Mouse (Mus musculus) heart, adult 11 months (tissue): ENCODE measurements around the gene Trak1.

ENCODE experiments used
- DNase-seq: peaks from one replicate; pipeline ENCODE4 v3.0.0; 2022

Trak1 gene

GRCm38 (mm10) chr9:121505346-121505745, 208.0 kb downstream of the Trak1 start:
- DNase-seq, result no peak

DNA sequence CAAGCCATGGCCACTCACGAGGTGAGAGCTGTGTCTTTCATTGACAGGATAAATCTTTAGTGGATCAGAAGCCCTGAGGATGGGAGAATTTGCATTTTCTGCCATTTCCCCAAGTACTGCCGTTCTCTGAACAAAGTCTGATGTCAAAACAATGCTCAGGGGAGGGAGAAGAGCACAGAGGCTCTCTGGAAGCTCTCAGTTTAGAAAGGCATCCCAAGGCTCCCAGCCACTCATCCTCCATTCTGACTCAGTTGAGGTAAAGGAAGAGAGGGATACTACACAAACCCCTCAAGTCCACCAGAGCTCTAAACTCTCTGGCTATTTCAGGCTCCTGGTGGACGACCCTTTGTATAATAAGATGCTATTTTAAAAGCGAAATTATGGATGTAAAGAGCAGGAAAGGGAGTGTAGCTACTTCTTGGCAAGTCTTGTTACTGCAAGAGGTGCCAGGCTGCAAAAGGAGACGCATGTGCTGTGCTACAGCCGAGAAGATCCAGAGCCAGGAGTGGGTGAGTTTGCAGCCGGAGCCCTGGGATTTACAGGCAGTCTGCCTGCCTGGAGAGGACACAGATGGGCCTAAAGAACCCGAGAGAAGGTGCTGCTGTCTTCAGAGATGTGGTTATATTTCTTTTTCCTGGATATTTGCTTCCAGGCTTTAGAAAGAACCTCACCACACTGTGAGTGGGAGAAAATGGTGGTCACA, 209.3 kb downstream of the Trak1 start:
- DNase-seq, result no peak

- DNase-seq, result no peak
Observed at GRCm38 (mm10) chr9:121511911-121512310, 214.6 kb downstream of the Trak1 start.

- DNase-seq, result no peak
Observed at GRCm38 (mm10) chr9:121514462-121514861, 217.2 kb downstream of the Trak1 start.

DNA sequence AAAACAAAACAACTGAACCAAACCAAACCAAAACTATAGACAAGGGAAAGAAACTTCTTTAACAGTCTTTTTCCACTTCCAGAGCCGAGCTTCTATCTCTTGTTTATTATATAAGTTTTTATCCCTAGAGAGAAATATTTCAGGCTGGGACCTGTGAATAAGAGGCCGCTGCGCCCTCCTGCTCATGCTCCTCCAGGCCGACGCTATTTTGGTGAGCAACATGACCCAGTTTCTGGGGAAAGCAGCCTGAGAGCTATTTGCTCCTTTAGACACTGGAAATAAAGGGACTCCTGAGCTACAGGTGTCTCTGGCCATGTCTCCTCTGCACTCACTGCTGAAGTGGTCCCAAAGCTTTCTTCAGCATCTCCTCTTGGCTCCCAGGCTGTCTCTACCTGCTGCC, 222.7 kb downstream of the Trak1 start:
- no peak for DNase-seq
